Mouse (Mus musculus) ES-Bruce4 (cell line): ENCODE data around the gene A730061H03Rik.

Experiments used
- CTCF ChIP-seq: IDR thresholded peaks from one replicate; pipeline ENCODE4 v1.8.1; 2011; ENCODE audit warnings: low read depth, low read length
- EP300 ChIP-seq: IDR thresholded peaks from 2 replicates; pipeline ENCODE4 v1.6.1; 2011; ENCODE audit warnings: low read depth, low read length; ENCODE audit not compliant: insufficient read depth

GRCm38 (mm10) chr14:55591331-55591891 is 31.2 kb upstream of the A730061H03Rik start, which contains the start of gene Rnf31:
- TF ChIP-seq CTCF: no peak
- no peak for TF ChIP-seq EP300
